14 mouse cellular contexts compared by ENCODE assay signal in the genomic region with DNA sequence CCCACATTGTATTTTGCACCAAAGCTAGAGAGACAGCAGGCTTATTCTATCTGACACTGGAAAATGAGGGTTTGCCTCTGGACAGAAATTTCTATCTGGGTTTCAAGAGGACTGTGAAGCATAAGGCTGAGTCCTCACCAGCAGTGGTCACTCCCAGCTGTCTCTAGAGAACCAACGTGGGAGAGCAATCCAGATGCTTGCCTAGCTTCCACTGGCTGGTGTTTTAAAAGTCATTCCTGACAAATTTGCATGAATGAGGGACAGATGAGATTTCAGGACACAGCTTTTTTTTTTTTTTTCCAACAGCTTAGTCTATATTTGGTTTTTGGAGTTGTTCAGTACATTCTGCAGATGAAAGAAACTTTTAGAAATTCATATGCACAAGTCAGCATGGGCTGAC.
DNase-seq lines count a peak whose midpoint lies in the region.
"Had no signal": no experiment of that assay in that cellular context is flagged by ENCODE, and none has a peak within 500 bp of the region (broad histone marks: within the 10 kb centered on the region; RNA-seq: fewer than 3 reads in every experiment).

No protein-coding gene starts in this region.

- peak; percentile 40 to 42 for DNase-seq in frontal cortex, postnatal 36 days (ENCODE audit: low spot score in 2 of 2)
- DNase-seq in frontal cortex, postnatal 10 days (ENCODE audit: low spot score in 2 of 2): no peak
- DNase-seq in right cerebral cortex, adult 18-20 months: peak; percentile 36
- no peak for DNase-seq in right cerebral cortex, postnatal 14 days
- DNase-seq in heart, postnatal 4 days: no peak
- DNase-seq: adrenal gland, adult 2 months; adrenal gland, postnatal 10 days; adrenal gland, postnatal 25 days; cerebellum, adult 11-12 months; cerebellum, adult 2 months; cerebellum, adult 9-10 months; cerebellum, postnatal 10 days; cerebellum, postnatal 25 days; forebrain, postnatal 0 days had no signal

Comparison
In these comparisons a context has a peak if more than half of its experiments do, and no peak if none do; other contexts are left out.
1. DNase-seq: peak in frontal cortex, postnatal 36 days (2 of 2) and right cerebral cortex, adult 18-20 months (single experiment); none in frontal cortex, postnatal 10 days (0 of 2), right cerebral cortex, postnatal 14 days (single experiment) and heart, postnatal 4 days (single experiment).